Mouse (Mus musculus): ENCODE results near the gene Ptprd. TPM values are rescaled to one million over a fixed set of nuclear protein-coding genes. Genes with fewer than 3 reads are reported as not detected.

Ptprd gene
- polyA plus RNA-seq, 1 experiment from 2014 or later = 21.0 TPM

GRCm38 (mm10) chr4:76289612-76290483 lies 1921.9 kb downstream of the Ptprd start:
- 0 out of 2 replicates have a peak, but pooled peaks cover 3% of the 10 kb centered on the region for H3K4me1 ChIP-seq (ENCODE audit: control insufficient read depth, insufficient read depth, low read length)
- no peaks in the 10 kb centered on the region for H3K36me3 ChIP-seq (ENCODE audit: control insufficient read depth, insufficient read depth, low read length)
- no peaks in the 10 kb centered on the region for H3K27me3 ChIP-seq (ENCODE audit: control insufficient read depth, insufficient read depth, low read length)
- no peak overlapping the region for H3K4me2 ChIP-seq (ENCODE audit: low read depth, severe bottlenecking)
- no peak overlapping the region for H3K27ac ChIP-seq (replicated peaks; ENCODE audit: low read depth, low read length)
- 55% methylated on average over 12 of the region's 12 CpGs for WGBS
- no peak for ATAC-seq (ENCODE audit: insufficient number of reproducible peaks, low FRiP score, low TSS enrichment, low read depth)
- DNase-seq (ENCODE audit: low spot score) = no peak
- no peaks in the 10 kb centered on the region for H3K9me3 ChIP-seq (ENCODE audit: control insufficient read depth, low read length)
- no peak overlapping the region for H3K4me3 ChIP-seq (ENCODE audit: low read depth, low read length)
- no peak overlapping the region for H3K9ac ChIP-seq (ENCODE audit: low read length)

- H3K27me3 ChIP-seq (ENCODE audit: control insufficient read depth, insufficient read depth, low read length) = no peaks in the 10 kb centered on the region
- no peak for DNase-seq (ENCODE audit: low spot score)
- 85% methylated on average over 2 of the region's 2 CpGs for WGBS
- no peaks in the 10 kb centered on the region for H3K9me3 ChIP-seq (ENCODE audit: control insufficient read depth, low read length)
- no peak overlapping the region for H3K27ac ChIP-seq (replicated peaks; ENCODE audit: low read depth, low read length)
- no peaks in the 10 kb centered on the region for H3K36me3 ChIP-seq (ENCODE audit: control insufficient read depth, insufficient read depth, low read length)
- no peak overlapping the region for H3K4me3 ChIP-seq (ENCODE audit: low read depth, low read length)
- H3K4me2 ChIP-seq (ENCODE audit: low read depth, severe bottlenecking) = no peak overlapping the region
- ATAC-seq (ENCODE audit: insufficient number of reproducible peaks, low FRiP score, low TSS enrichment, low read depth) = no peak
- no peak overlapping the region for H3K9ac ChIP-seq (ENCODE audit: low read length)
- 0 out of 2 replicates have a peak, but pooled peaks cover 3% of the 10 kb centered on the region for H3K4me1 ChIP-seq (ENCODE audit: control insufficient read depth, insufficient read depth, low read length)
These were observed 1925.7 kb downstream of the Ptprd start for GRCm38 (mm10) chr4:76286016-76286415.

- ATAC-seq (ENCODE audit: insufficient number of reproducible peaks, low FRiP score, low TSS enrichment, low read depth) (no peak), DNase-seq (ENCODE audit: low spot score) (no peak)
- H3K9me3 ChIP-seq (ENCODE audit: control insufficient read depth, low read length) = no peaks in the 10 kb centered on the region
- H3K27me3 ChIP-seq (ENCODE audit: control insufficient read depth, insufficient read depth, low read length) = no peaks in the 10 kb centered on the region
- H3K4me1 ChIP-seq (ENCODE audit: control insufficient read depth, insufficient read depth, low read length) = no peaks in the 10 kb centered on the region
- no peak overlapping the region for H3K4me2 ChIP-seq (ENCODE audit: low read depth, severe bottlenecking)
- H3K4me3 ChIP-seq (ENCODE audit: low read depth, low read length) = no peak overlapping the region
- H3K27ac ChIP-seq (replicated peaks; ENCODE audit: low read depth, low read length) = no peak overlapping the region
- WGBS = 79% methylated on average over 4 of the region's 4 CpGs
- no peaks in the 10 kb centered on the region for H3K36me3 ChIP-seq (ENCODE audit: control insufficient read depth, insufficient read depth, low read length)
- H3K9ac ChIP-seq (ENCODE audit: low read length) = no peak overlapping the region
These were observed 1928.9 kb downstream of the Ptprd start for GRCm38 (mm10) chr4:76282886-76283285.

- H3K4me1 ChIP-seq (ENCODE audit: control insufficient read depth, insufficient read depth, low read length) = 0 out of 2 replicates have a peak, but pooled peaks cover 3% of the 10 kb centered on the region
- H3K4me2 ChIP-seq (ENCODE audit: low read depth, severe bottlenecking) = no peak overlapping the region
- no peaks in the 10 kb centered on the region for H3K36me3 ChIP-seq (ENCODE audit: control insufficient read depth, insufficient read depth, low read length)
- no peak overlapping the region for H3K4me3 ChIP-seq (ENCODE audit: low read depth, low read length)
- H3K9me3 ChIP-seq (ENCODE audit: control insufficient read depth, low read length) = no peaks in the 10 kb centered on the region
- no peak overlapping the region for H3K9ac ChIP-seq (ENCODE audit: low read length)
- ATAC-seq (ENCODE audit: insufficient number of reproducible peaks, low FRiP score, low TSS enrichment, low read depth) (no peak), DNase-seq (ENCODE audit: low spot score) (no peak)
- H3K27ac ChIP-seq (replicated peaks; ENCODE audit: low read depth, low read length) = no peak overlapping the region
- no peaks in the 10 kb centered on the region for H3K27me3 ChIP-seq (ENCODE audit: control insufficient read depth, insufficient read depth, low read length)
- WGBS = 86% methylated on average over 4 of the region's 4 CpGs
These were observed 1949.0 kb downstream of the Ptprd start for GRCm38 (mm10) chr4:76262727-76263126.

GRCm38 (mm10) chr4:76260686-76261085 lies 1951.1 kb downstream of the Ptprd start:
- 76% methylated on average over 1 of the region's 1 CpGs for WGBS
- H3K27ac ChIP-seq (replicated peaks; ENCODE audit: low read depth, low read length) = no peak overlapping the region
- 0 out of 2 replicates have a peak, but pooled peaks cover 3% of the 10 kb centered on the region for H3K4me1 ChIP-seq (ENCODE audit: control insufficient read depth, insufficient read depth, low read length)
- H3K4me2 ChIP-seq (ENCODE audit: low read depth, severe bottlenecking) = no peak overlapping the region
- no peaks in the 10 kb centered on the region for H3K9me3 ChIP-seq (ENCODE audit: control insufficient read depth, low read length)
- H3K27me3 ChIP-seq (ENCODE audit: control insufficient read depth, insufficient read depth, low read length) = no peaks in the 10 kb centered on the region
- no peak overlapping the region for H3K9ac ChIP-seq (ENCODE audit: low read length)
- H3K36me3 ChIP-seq (ENCODE audit: control insufficient read depth, insufficient read depth, low read length) = no peaks in the 10 kb centered on the region
- ATAC-seq (ENCODE audit: insufficient number of reproducible peaks, low FRiP score, low TSS enrichment, low read depth) = no peak
- no peak for DNase-seq (ENCODE audit: low spot score)
- H3K4me3 ChIP-seq (ENCODE audit: low read depth, low read length) = no peak overlapping the region

GRCm38 (mm10) chr4:76260286-76260685 lies 1951.5 kb downstream of the Ptprd start:
- ATAC-seq (ENCODE audit: insufficient number of reproducible peaks, low FRiP score, low TSS enrichment, low read depth) = no peak
- 0 out of 2 replicates have a peak, but pooled peaks cover 3% of the 10 kb centered on the region for H3K4me1 ChIP-seq (ENCODE audit: control insufficient read depth, insufficient read depth, low read length)
- 72% methylated on average over 3 of the region's 3 CpGs for WGBS
- no peaks in the 10 kb centered on the region for H3K27me3 ChIP-seq (ENCODE audit: control insufficient read depth, insufficient read depth, low read length)
- no peak overlapping the region for H3K4me3 ChIP-seq (ENCODE audit: low read depth, low read length)
- H3K36me3 ChIP-seq (ENCODE audit: control insufficient read depth, insufficient read depth, low read length) = no peaks in the 10 kb centered on the region
- no peaks in the 10 kb centered on the region for H3K9me3 ChIP-seq (ENCODE audit: control insufficient read depth, low read length)
- no peak overlapping the region for H3K9ac ChIP-seq (ENCODE audit: low read length)
- DNase-seq (ENCODE audit: low spot score) = no peak
- H3K27ac ChIP-seq (replicated peaks; ENCODE audit: low read depth, low read length) = no peak overlapping the region
- H3K4me2 ChIP-seq (ENCODE audit: low read depth, severe bottlenecking) = no peak overlapping the region

GRCm38 (mm10) chr4:76259636-76260035 lies 1952.1 kb downstream of the Ptprd start:
- Histone ChIP-seq H3K4me3 (ENCODE audit: low read depth, low read length) (no peak overlapping the region), H3K36me3 (ENCODE audit: control insufficient read depth, insufficient read depth, low read length) (no peaks in the 10 kb centered on the region), H3K4me1 (ENCODE audit: control insufficient read depth, insufficient read depth, low read length) (0 out of 2 replicates have a peak, but pooled peaks cover 3% of the 10 kb centered on the region), H3K9me3 (ENCODE audit: control insufficient read depth, low read length) (no peaks in the 10 kb centered on the region), H3K27ac (replicated peaks; ENCODE audit: low read depth, low read length) (no peak overlapping the region), H3K9ac (ENCODE audit: low read length) (no peak overlapping the region), H3K4me2 (ENCODE audit: low read depth, severe bottlenecking) (no peak overlapping the region), H3K27me3 (ENCODE audit: control insufficient read depth, insufficient read depth, low read length) (no peaks in the 10 kb centered on the region)
- DNase-seq (ENCODE audit: low spot score) (no peak), ATAC-seq (ENCODE audit: insufficient number of reproducible peaks, low FRiP score, low TSS enrichment, low read depth) (no peak)
- 60% methylated on average over 2 of the region's 2 CpGs for WGBS

- Histone ChIP-seq H3K9me3 (ENCODE audit: control insufficient read depth, low read length) (no peaks in the 10 kb centered on the region), H3K27ac (replicated peaks; ENCODE audit: low read depth, low read length) (no peak overlapping the region), H3K4me1 (ENCODE audit: control insufficient read depth, insufficient read depth, low read length) (no peaks in the 10 kb centered on the region), H3K36me3 (ENCODE audit: control insufficient read depth, insufficient read depth, low read length) (no peaks in the 10 kb centered on the region), H3K9ac (ENCODE audit: low read length) (no peak overlapping the region), H3K4me3 (ENCODE audit: low read depth, low read length) (no peak overlapping the region), H3K4me2 (ENCODE audit: low read depth, severe bottlenecking) (no peak overlapping the region), H3K27me3 (ENCODE audit: control insufficient read depth, insufficient read depth, low read length) (no peaks in the 10 kb centered on the region)
- WGBS = 83% methylated on average over 6 of the region's 6 CpGs
- no peak for DNase-seq (ENCODE audit: low spot score)
- ATAC-seq (ENCODE audit: insufficient number of reproducible peaks, low FRiP score, low TSS enrichment, low read depth) = no peak
These were observed 1967.4 kb downstream of the Ptprd start for GRCm38 (mm10) chr4:76244371-76244770.
